Mouse (Mus musculus) left cerebral cortex, postnatal 10 days (tissue): ENCODE measurements around the gene Nrcam. TPM values are rescaled to one million over a fixed set of nuclear protein-coding genes. Genes with fewer than 3 reads are reported as not detected.

Source experiments
- total RNA-seq, 2 experiments: library from RNA; stranded (reverse); gene quantifications; 2 replicates each; pipeline ENCODE4 v1.2.3; 2021

The Nrcam gene
- total RNA-seq, 2 experiments from 2014 or later, result 453 to 458 TPM

Other genes with a start within 250 kb of the Nrcam start
- 10 to 100 TPM; 29.0 to 30.7 TPM for gene Dnajb9, start 118.6 kb upstream of the Nrcam start, total RNA-seq
- 100 to 1,000 TPM; 118 to 122 TPM for gene Pnpla8, start 107.5 kb upstream of the Nrcam start, total RNA-seq